9 mouse cellular contexts compared by ENCODE assay signal in genomic region chr12:116145246-116145645, GRCm38 (mm10).
DNase-seq lines count a peak whose midpoint lies in the region; ATAC-seq and TF ChIP-seq lines count a peak whose summit lies in the region.
"Had no signal": no experiment of that assay in that cellular context is flagged by ENCODE, and none has a peak within 500 bp of the region (broad histone marks: within the 10 kb centered on the region; RNA-seq: fewer than 3 reads in every experiment).

No protein-coding gene starts in this region.

- H3K4me1 ChIP-seq in heart, embryonic 10.5 days: no peaks in the 10 kb centered on the region
- H3K4me1 ChIP-seq in CH12.LX (ENCODE audit: control insufficient read depth in 1 of 2, insufficient read depth in 2 of 2): peaks cover 29 to 80% of the 10 kb centered on the region in 2 experiments
- H3K4me1 ChIP-seq in liver, embryonic 13.5 days (replicated peaks): no peaks in the 10 kb centered on the region

- 0 out of 2 replicates have a peak overlapping the region, but pooled peaks have one; percentile 11 for H3K4me2 ChIP-seq in CH12.LX (ENCODE audit: insufficient read depth, low read depth, poor library complexity, severe bottlenecking)
- H3K4me2 ChIP-seq in liver, embryonic 13.5 days: no peak overlapping the region

- no peak for TF ChIP-seq POLR2A in CH12.LX (IDR thresholded peaks at IDR 0.05; ENCODE audit: low read depth, low read length)

- H3K36me3 ChIP-seq in heart, embryonic 10.5 days: no peaks in the 10 kb centered on the region
- H3K36me3 ChIP-seq in CH12.LX (replicated peaks in 1 of 2; ENCODE audit: control insufficient read depth in 1 of 2, insufficient read depth in 1 of 2, low read length in 1 of 2): no peaks in the 10 kb centered on the region
- no peaks in the 10 kb centered on the region for H3K36me3 ChIP-seq in liver, embryonic 13.5 days
- H3K36me3 ChIP-seq in splenic B cell, adult 2 months (ENCODE audit: control insufficient read depth, insufficient read depth, low read length, poor library complexity, severe bottlenecking): no peaks in the 10 kb centered on the region

- peak; percentile 39 for ATAC-seq in liver, embryonic 13.5 days (ENCODE audit: low read depth)

- no peak overlapping the region for H3K9ac ChIP-seq in CH12.LX (ENCODE audit: insufficient read depth, low read depth)
- no peak overlapping the region for H3K9ac ChIP-seq in liver, embryonic 13.5 days

- H3K79me2 ChIP-seq in CH12.LX (replicated peaks; ENCODE audit: control insufficient read depth, extremely low read depth, insufficient read depth, poor library complexity, severe bottlenecking): no peaks in the 10 kb centered on the region

- no peak overlapping the region for H3K4me3 ChIP-seq in heart, embryonic 10.5 days
- no peak overlapping the region for H3K4me3 ChIP-seq in CH12.LX (replicated peaks in 1 of 3; ENCODE audit: low read depth in 2 of 3, low read length in 2 of 3, poor library complexity in 1 of 3)
- no peak overlapping the region for H3K4me3 ChIP-seq in liver, embryonic 13.5 days (replicated peaks)

- H3K9me3 ChIP-seq in heart, embryonic 10.5 days: no peaks in the 10 kb centered on the region
- no peaks in the 10 kb centered on the region for H3K9me3 ChIP-seq in CH12.LX (replicated peaks; ENCODE audit: low read length)
- H3K9me3 ChIP-seq in liver, embryonic 13.5 days (replicated peaks): no peaks in the 10 kb centered on the region

- in situ Hi-C loops in CH12.LX (cut with MboI; ENCODE audit: low pct_ligation_motif_present, low pct_unique_long_range_greater_than_20kb, low sequenced_read_pairs): no loop called here

- no peak overlapping the region for H3K27ac ChIP-seq in heart, embryonic 10.5 days
- no peak overlapping the region for H3K27ac ChIP-seq in CH12.LX (ENCODE audit: insufficient read depth, low read depth)
- no peak overlapping the region for H3K27ac ChIP-seq in liver, embryonic 13.5 days

- WGBS in heart, embryonic 10.5 days: 57% methylated on average over 5 of the region's 5 CpGs
- 19% methylated on average over 5 of the region's 5 CpGs for WGBS in liver, embryonic 13.5 days (ENCODE audit: insufficient replicate concordance)

- TF ChIP-seq RAD21 in CH12.LX (IDR thresholded peaks at IDR 0.05; ENCODE audit: low read depth, low read length): no peak

- peak; percentile 46 to 56 for DNase-seq in heart, adult 18-20 months
- DNase-seq in heart, embryonic 10.5 days (ENCODE audit: low spot score): no peak
- peak; percentile 78 for DNase-seq in CH12.LX (ENCODE audit: extremely low read depth)
- no peak for DNase-seq in liver, embryonic 13.5 days
- peak; percentile 71 for DNase-seq in splenic B cell, adult 2 months (ENCODE audit: low read depth, low spot score)
- no peak for DNase-seq in urinary bladder, adult 2 months (ENCODE audit: low spot score)
- DNase-seq in kidney, postnatal 36 days: no peak
- DNase-seq in urinary bladder, adult 18-20 months (ENCODE audit: low spot score in 2 of 2): no peak
- DNase-seq: right cerebral cortex, postnatal 25 days had no signal

- TF ChIP-seq EP300 in CH12.LX (IDR thresholded peaks at IDR 0.05; ENCODE audit: low read length): peak; percentile 78

- no peaks in the 10 kb centered on the region for H3K27me3 ChIP-seq in heart, embryonic 10.5 days (ENCODE audit: insufficient read depth, poor library complexity, severe bottlenecking)
- H3K27me3 ChIP-seq in CH12.LX (replicated peaks): no peaks in the 10 kb centered on the region
- no peaks in the 10 kb centered on the region for H3K27me3 ChIP-seq in liver, embryonic 13.5 days
- H3K27me3 ChIP-seq in splenic B cell, adult 2 months (ENCODE audit: control insufficient read depth, insufficient read depth, low read length, poor library complexity, severe bottlenecking): no peaks in the 10 kb centered on the region

- no peak for TF ChIP-seq CTCF in CH12.LX (conservative IDR thresholded peaks at IDR 0.05 in 1 of 2, IDR thresholded peaks at IDR 0.05 in 1 of 2; ENCODE audit: low read depth in 2 of 2, low read length in 2 of 2)

- dilution Hi-C loops in CH12.LX (cut with MboI; ENCODE audit: extremely low pct_ligation_motif_present, extremely low pct_unique_long_range_greater_than_20kb, low sequenced_read_pairs): no loop called here

TF ChIP-seq in CH12.LX, 34 proteins besides CTCF, POLR2A, EP300 and RAD21:
- TF ChIP-seq NRF1 (IDR thresholded peaks at IDR 0.05; ENCODE audit: low read depth, low read length) (no peak), PAX5 (IDR thresholded peaks at IDR 0.05; ENCODE audit: low read length) (no peak), BHLHE40 (IDR thresholded peaks at IDR 0.05; ENCODE audit: low read depth, low read length) (peak; percentile 82), HCFC1 (IDR thresholded peaks at IDR 0.05; ENCODE audit: low read depth, low read length) (no peak), MAX (IDR thresholded peaks at IDR 0.05; ENCODE audit: low read length) (no peak), ZC3H11A (IDR thresholded peaks at IDR 0.05; ENCODE audit: low read depth, low read length) (no peak), SIN3A (IDR thresholded peaks at IDR 0.05; ENCODE audit: low read length) (no peak), MAZ (IDR thresholded peaks at IDR 0.05; ENCODE audit: low read depth, low read length) (0 out of 2 replicates have a peak, but pooled peaks have one; percentile 48), ZNF384 (IDR thresholded peaks at IDR 0.05; ENCODE audit: low read depth, low read length) (no peak), JUN (IDR thresholded peaks at IDR 0.05; ENCODE audit: insufficient read depth, low read depth, low read length) (no peak), SMC3 (IDR thresholded peaks at IDR 0.05; ENCODE audit: low read depth, low read length) (no peak), MXI1 (IDR thresholded peaks at IDR 0.05; ENCODE audit: low read depth, low read length) (no peak), GABPA (IDR thresholded peaks at IDR 0.05; ENCODE audit: insufficient replicate concordance, low read depth, low read length) (no peak), MAFK (IDR thresholded peaks at IDR 0.05; ENCODE audit: insufficient replicate concordance, low read length) (0 out of 2 replicates have a peak, but pooled peaks have one; percentile 61), USF1 (IDR thresholded peaks at IDR 0.05; ENCODE audit: low read depth, low read length) (no peak), ELF1 (IDR thresholded peaks at IDR 0.05; ENCODE audit: low read depth, low read length) (no peak), RCOR1 (conservative IDR thresholded peaks at IDR 0.05; ENCODE audit: low read depth, low read length) (peak; percentile 64; the same call in 1 of the 2 replicates), UBTF (IDR thresholded peaks at IDR 0.05; ENCODE audit: low read depth, low read length) (no peak), NELFE (IDR thresholded peaks at IDR 0.05; ENCODE audit: low read depth, low read length) (no peak), E2F4 (IDR thresholded peaks at IDR 0.05; ENCODE audit: insufficient replicate concordance, low read depth, low read length) (no peak), JUND (conservative IDR thresholded peaks at IDR 0.05; ENCODE audit: low read depth, low read length) (no peak), TBP (conservative IDR thresholded peaks at IDR 0.05; ENCODE audit: low read depth, low read length) (no peak), USF2 (conservative IDR thresholded peaks at IDR 0.05; ENCODE audit: low read depth, low read length) (no peak), ZMIZ1 (IDR thresholded peaks at IDR 0.05; ENCODE audit: low read depth, low read length) (no peak), ZKSCAN1 (IDR thresholded peaks at IDR 0.05; ENCODE audit: borderline replicate concordance, low read depth, low read length) (no peak), CHD2 (IDR thresholded peaks at IDR 0.05; ENCODE audit: low read length) (0 out of 2 replicates have a peak, but pooled peaks have one; percentile 58), MEF2A (IDR thresholded peaks at IDR 0.05; ENCODE audit: borderline replicate concordance, low read depth, low read length) (peak; percentile 72), KAT2A (IDR thresholded peaks at IDR 0.05; ENCODE audit: insufficient replicate concordance, low read length) (no peak), TCF12 (IDR thresholded peaks at IDR 0.05; ENCODE audit: low read depth, low read length) (peak; percentile 74), POLR2AphosphoS2 (IDR thresholded peaks at IDR 0.05; ENCODE audit: low read depth, low read length) (no peak), MYC (IDR thresholded peaks at IDR 0.05; ENCODE audit: low read depth, low read length) (no peak), CHD1 (IDR thresholded peaks at IDR 0.05; ENCODE audit: low read depth, low read length) (no peak), IRF4 (IDR thresholded peaks at IDR 0.05; ENCODE audit: low read depth, low read length) (peak; percentile 85), ETS1 (conservative IDR thresholded peaks at IDR 0.05; ENCODE audit: low read depth, low read length) (peak; percentile 84)

Comparison
In these comparisons a context has a peak if more than half of its experiments do, and no peak if none do; other contexts are left out.
1. DNase-seq: peak in heart, adult 18-20 months (2 of 2), CH12.LX (single experiment) and splenic B cell, adult 2 months (single experiment); none in heart, embryonic 10.5 days (single experiment), liver, embryonic 13.5 days (single experiment), urinary bladder, adult 2 months (single experiment), kidney, postnatal 36 days (0 of 2) and urinary bladder, adult 18-20 months (0 of 2).